Mouse (Mus musculus): ENCODE results near the gene Hic1. TPM values are rescaled to one million over a fixed set of nuclear protein-coding genes. Genes with fewer than 3 reads are reported as not detected.

Gene Hic1
- total RNA-seq, 2 experiments from 2014 or later: 3.8 to 3.9 TPM

DNA sequence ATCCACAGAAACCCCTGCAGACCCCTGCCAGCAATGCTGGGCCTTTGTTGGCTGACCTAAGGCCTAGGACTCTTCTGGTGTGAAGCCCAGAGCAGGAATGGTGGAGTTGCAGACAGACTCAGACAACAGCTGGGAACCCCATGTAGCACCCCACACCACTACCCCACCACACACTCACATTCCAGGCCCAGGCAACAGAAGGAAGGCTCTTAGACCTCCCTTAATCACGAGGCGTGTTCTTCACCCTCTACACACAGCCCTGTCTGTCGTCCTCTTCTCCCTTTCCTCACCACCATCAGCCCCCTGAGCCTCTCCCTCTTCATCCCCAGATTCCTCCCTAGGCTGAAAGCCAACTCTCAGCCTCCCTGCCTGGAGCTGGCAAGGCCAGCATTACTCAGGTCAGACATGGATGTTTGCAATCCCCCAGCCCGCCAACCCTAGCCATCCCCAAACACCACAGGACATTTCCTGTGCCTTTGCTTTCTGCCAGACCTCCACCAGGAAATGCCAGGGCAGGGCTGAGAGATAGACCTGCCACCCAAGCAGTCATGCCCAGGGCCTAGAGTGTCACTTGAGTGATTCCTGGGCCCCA is 7.8 kb downstream of the Hic1 start:
- TF ChIP-seq CTCF (conservative IDR thresholded peaks at IDR 0.05): no peak
- Histone ChIP-seq H3K4me3 (no peak overlapping the region), H3K27ac (no peak overlapping the region)
- DNase-seq (ENCODE audit: low spot score in 2 of 2): no peak

DNA sequence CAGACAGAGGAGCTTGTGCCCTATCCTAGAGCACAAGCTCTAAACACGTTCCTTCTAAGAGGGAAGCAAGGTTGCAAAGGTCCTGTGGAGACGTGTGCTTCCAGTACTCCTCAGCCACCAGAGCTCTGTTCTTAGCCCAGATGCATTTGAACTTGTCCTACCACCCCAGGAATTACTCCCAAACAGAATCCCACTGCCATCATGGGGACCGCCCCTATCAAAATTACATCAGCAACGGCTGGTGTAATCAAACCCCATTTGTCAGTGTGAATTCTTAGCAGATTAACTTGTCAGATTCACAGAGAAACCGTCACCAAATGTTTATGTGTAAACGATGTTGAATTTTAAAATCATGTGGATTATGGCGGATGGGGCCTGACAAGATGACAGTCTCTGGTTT is 8.4 kb downstream of the Hic1 start:
- H3K4me3 ChIP-seq: no peak overlapping the region

DNA sequence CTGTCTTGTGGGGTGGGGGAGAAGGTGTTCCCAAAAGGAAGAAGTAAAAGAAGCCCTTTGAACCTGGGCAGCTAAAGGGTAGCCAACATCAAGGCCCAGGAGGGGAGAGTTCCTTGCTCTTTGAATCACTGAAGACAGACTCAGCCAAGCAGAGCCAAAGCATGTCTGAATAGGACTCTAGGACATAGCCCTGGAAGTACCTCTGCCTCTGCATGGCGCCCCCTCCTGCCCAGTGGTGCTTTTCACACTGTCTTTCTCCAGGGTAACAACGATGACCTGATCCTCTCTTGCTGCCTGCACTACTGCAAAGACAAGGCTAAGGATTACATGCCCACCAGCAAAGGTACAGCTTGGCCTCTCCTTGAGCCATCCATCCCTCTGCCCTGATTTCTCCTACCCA is 9.8 kb downstream of the Hic1 start:
- Histone ChIP-seq H3K27ac (0 out of 2 replicates have a peak overlapping the region, but pooled peaks have one; percentile 10), H3K4me3 (no peak overlapping the region)
- no peak for DNase-seq (ENCODE audit: low spot score in 2 of 2)
- TF ChIP-seq CTCF (conservative IDR thresholded peaks at IDR 0.05): peak; percentile 69

More for the DNA sequence above, 8.4 kb downstream of the Hic1 start:
- H3K27ac ChIP-seq: no peak overlapping the region; the same call in 1 of the 2 replicates
- DNase-seq (ENCODE audit: low spot score in 2 of 2): no peak
- no peak for TF ChIP-seq CTCF (conservative IDR thresholded peaks at IDR 0.05)

DNA sequence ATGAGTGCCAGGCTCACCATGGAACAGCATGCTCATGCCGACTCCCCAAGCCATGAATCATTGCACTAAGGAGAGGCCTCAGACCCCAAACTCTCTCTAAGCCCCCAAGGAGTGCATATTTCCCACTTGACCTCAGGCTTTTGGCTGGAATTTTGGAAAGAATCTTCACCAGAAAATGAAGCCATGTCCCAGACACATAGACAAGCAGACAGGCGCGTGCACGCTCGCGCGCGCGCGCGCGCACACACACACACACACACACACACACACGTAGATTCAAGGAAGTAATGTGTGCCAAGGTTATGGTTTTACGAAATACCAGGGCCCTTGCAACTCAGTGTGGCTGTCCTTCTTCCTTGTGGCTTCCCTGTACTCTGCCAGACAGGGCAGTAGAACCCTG is 10.9 kb downstream of the Hic1 start:
- Histone ChIP-seq H3K4me3 (no peak overlapping the region), H3K27ac (no peak overlapping the region)
- no peak for DNase-seq (ENCODE audit: low spot score in 2 of 2)
- TF ChIP-seq CTCF (conservative IDR thresholded peaks at IDR 0.05): no peak

DNA sequence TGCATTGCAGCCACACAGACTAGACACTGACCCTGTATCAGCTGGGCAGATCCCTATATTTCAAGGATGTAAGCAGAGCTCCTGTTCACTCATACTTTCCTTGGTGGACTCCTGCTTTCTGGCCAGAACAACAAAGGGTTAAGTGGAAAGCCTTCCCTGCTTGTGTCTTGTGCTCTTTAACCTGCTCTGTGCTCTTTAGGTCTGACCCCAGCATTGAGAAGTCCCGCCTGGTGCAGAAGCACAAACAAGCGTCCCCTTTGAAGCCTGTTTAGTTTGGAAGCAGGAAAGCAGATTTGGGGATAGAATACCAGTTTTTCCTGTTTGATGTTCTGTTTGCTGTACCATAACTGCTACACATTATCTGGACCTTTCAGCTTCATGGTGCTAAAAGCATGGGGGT is 11.4 kb downstream of the Hic1 start:
- Histone ChIP-seq H3K4me3 (no peak overlapping the region), H3K27ac (peak overlapping the region; percentile 74)
- no peak for DNase-seq (ENCODE audit: low spot score in 2 of 2)
- TF ChIP-seq CTCF (conservative IDR thresholded peaks at IDR 0.05): no peak

DNA sequence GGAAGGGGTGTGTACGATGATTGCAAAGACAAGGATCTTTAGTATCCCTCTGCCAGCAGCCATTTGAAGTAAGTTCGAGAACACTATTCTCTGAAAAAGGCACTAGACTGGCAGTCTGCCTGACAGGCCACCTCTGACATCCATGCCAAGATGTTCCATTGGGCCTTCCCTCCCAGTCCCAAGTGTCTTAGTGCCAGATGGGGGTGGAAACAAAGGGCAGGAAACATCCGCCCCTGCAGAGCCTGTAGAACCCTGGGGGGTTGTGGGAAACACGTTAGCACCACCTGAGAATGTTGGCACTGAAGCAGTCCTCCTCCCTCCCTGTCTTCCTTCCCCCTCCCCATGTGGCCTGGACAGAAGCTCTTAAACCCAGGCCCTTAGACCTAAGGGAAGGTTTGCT is 12.3 kb downstream of the Hic1 start:
- DNase-seq (ENCODE audit: low spot score in 2 of 2): no peak
- no peak for TF ChIP-seq CTCF (conservative IDR thresholded peaks at IDR 0.05)
- peak overlapping the region; percentile 74 for H3K27ac ChIP-seq
- no peak overlapping the region for H3K4me3 ChIP-seq

DNA sequence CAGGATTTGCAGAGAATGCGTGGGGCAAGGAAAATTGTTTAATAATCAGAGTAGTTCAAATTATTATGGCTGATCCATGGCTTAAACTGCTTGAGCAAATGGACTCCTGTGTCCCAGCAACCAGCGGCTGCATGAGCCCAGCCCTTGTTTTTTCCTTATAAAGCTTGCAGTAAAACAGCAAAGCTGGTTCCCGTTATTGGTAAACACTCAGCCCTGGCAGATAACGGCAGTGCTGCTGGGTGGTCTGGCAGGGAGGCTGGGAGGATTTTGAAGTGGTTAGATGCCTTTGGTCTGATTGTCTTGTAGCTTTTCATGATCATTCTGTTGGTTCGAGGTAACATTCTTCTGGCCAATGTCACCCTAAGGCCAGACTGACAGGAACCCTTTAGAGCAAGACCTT is 12.9 kb downstream of the Hic1 start:
- TF ChIP-seq CTCF (conservative IDR thresholded peaks at IDR 0.05): no peak
- no peak overlapping the region for H3K4me3 ChIP-seq
- no peak for DNase-seq (ENCODE audit: low spot score in 2 of 2)
- H3K27ac ChIP-seq: peak overlapping the region; percentile 74

DNA sequence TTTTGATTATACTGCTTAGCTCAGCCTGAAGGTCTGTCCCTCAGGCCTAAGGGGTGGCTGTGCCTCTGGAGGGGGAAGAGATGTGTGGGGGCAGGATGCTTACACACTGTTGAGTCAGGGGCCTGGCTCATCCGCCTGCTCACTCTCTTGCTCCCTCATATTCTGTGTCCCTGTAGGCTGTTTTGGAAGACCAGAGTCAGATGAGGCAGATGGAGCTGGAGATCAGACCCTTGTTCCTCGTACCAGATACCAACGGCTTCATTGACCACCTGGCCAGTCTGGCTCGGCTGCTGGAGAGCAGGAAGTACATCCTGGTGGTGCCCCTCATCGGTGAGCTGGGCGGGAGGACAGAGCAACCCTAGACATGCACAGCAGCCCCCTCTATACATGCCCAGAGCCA is 13.3 kb downstream of the Hic1 start:
- no peak for DNase-seq (ENCODE audit: low spot score in 2 of 2)
- H3K4me3 ChIP-seq: no peak overlapping the region
- peak overlapping the region; percentile 74 for H3K27ac ChIP-seq
- no peak for TF ChIP-seq CTCF (conservative IDR thresholded peaks at IDR 0.05)

DNA sequence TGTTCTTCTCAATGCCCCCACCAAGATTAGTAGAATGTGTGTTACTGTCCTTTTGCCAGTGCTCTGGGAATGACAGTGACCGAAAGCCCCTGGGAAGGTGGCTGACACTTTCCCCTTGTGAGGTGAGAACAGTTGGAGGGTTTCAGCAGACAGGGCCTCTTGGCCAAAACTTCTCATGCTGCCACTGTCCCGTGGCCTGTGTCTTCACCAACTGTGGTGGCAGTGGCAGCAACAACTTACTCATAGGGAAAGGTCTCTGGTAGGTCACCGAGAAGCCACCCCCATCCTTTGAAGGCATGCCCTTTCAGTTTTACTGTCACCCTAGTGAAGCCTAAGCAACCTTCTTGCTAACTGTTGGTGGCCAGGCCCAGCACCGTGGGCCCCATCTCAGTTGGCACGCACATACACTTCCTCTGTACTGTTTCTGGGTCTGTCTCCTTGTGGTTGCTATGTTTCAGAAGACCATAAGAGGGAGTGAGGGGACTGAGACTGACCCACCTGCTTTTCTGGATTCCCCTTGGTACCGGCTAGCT is 15.2 kb downstream of the Hic1 start:
- peak overlapping the region; percentile 74 for H3K27ac ChIP-seq
- DNase-seq (ENCODE audit: low spot score in 2 of 2): no peak

DNA sequence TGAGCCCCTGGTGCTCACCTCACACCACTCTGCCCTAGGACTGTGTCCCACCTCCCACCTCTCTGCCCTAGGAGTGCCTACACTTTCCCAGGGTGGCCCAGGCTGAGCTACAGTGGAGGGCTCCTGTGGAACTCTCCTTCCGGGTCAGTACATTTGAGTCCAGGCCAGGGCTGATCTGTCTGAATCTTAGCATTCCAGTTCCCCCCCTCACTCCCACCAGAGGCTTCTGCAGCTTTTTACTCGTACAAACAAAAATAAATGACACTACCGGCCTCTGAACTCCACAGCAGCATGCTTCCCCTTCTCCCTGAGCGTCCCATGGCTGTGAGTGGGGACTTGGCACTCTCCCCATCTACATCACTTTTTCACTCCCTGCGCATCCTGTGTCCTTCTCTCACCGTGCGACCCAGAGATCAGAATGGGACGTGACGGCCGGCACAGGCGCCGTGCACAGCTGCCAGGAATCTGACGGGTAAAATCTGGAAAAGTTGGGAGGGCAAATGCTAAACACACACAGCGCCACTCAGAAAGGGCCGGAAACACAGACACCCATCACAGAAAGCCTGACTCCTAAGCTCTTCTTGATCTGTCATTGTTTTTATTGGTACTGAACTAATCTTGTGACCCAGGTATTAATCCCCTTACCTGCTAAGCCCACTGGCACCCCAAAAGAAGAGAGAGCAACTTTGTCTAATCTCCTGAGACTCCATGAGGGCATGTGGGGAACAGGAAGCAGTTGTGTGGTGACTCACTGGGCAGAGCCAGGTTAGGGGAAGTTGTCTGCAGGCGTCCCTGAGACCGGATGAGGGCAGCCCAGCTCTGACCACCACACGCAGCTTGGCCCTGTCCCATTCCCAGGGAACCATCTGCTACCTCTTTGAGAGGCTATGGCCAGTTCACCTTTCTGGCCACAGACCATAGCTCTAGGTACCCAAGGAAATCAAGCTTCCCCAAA is 16.4 kb downstream of the Hic1 start:
- no peak for TF ChIP-seq CTCF (conservative IDR thresholded peaks at IDR 0.05)
- Histone ChIP-seq H3K4me3 (no peak overlapping the region), H3K27ac (peak overlapping the region; percentile 74)
- DNase-seq (ENCODE audit: low spot score in 2 of 2): no peak

More for the DNA sequence above, 15.2 kb downstream of the Hic1 start:
- TF ChIP-seq CTCF (conservative IDR thresholded peaks at IDR 0.05): peak; percentile 54
- H3K4me3 ChIP-seq: no peak overlapping the region

DNA sequence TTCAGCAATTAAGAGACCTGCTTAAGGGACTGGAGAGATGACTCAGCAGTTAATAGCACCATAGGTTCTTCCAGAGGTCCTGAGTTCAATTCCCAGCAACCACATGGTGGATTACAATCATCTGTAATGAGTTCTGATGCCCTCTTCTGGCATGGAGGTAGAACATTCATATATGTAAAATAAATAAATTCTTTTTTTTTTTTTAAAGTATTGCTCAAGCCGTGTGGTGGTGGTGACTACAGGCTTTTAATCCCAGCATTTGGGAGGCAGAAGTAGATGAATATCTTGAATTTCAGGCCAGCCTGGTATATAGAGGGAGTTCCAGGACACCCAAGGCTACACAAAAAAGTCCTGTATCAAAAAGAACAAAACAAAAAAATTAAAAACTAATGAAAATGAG is 19.0 kb downstream of the Hic1 start:
- peak; percentile 29 for TF ChIP-seq CTCF (conservative IDR thresholded peaks at IDR 0.05)

DNA sequence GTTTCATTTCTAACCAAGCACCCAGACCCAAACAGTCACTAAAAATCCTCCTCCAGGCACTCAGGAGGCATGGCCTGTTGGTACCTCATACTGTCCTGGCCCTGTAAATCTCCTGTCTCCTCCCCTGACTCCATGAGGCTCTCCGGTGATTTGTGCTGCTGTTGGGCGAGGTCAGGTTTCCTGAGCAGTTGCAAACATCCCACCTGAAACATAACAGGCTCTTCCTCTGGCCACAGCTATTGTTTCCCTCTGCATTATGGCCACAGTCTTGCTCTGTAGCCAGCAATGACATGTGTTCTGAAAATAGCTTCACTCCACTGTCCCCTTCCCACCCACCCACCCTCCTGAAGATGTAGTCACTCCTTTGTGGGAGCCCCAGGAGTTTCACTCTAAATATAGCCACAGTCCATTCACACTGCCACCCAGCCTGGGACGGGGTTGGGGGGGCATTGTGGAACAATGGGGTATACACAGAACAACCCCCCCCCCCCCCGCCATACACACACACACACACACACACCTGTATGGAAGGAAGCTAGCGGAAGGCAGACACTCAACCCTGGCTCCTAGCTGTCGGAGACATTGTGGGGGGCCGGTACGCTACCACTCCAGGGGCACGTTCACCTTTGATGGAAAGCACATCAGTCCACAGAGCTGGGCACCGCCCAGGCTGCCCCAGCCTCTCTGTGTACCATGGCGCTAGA is 20.8 kb downstream of the Hic1 start:
- Histone ChIP-seq H3K27ac (peak overlapping the region; percentile 68), H3K4me3 (no peak overlapping the region)
- no peak for TF ChIP-seq CTCF (conservative IDR thresholded peaks at IDR 0.05)
- DNase-seq (ENCODE audit: low spot score in 2 of 2): no peak

More for the DNA sequence above, 19.0 kb downstream of the Hic1 start:
- DNase-seq (ENCODE audit: low spot score in 2 of 2): no peak
- H3K27ac ChIP-seq: no peak overlapping the region
- H3K4me3 ChIP-seq: no peak overlapping the region

DNA sequence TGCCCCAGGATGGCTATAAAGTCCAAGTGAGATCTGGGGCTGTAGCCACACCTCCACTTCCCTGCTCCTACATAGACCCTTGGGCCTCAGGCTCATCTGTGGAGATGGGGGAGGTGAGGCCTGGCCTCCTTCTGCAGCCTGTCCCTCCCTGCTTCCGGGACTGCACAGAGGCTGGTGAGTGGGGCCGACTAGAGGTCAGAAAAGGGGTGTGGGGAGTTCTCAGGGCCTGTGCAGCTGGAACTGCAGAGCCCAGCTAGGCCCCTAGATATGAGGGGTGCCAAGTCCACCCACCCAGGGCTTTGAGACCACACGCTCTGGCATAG is 21.5 kb downstream of the Hic1 start:
- Histone ChIP-seq H3K27ac (peak overlapping the region; percentile 68), H3K4me3 (no peak overlapping the region)
- DNase-seq (ENCODE audit: low spot score in 2 of 2): no peak
- no peak for TF ChIP-seq CTCF (conservative IDR thresholded peaks at IDR 0.05)

Data from layer of hippocampus, adult 2 months (tissue).